Mouse (Mus musculus): ENCODE measurements at regions not wholly inside any gene's neighbourhood (a gene's known extent, or its start where the extent isn't known, plus 50 kb on each side); places are given as distances from the start of the nearest gene placed in this dataset.

- no peak for TF ChIP-seq CTCF (IDR thresholded peaks at IDR 0.05; ENCODE audit: borderline replicate concordance, insufficient read depth, low read length)
- no peak for TF ChIP-seq POLR2A (IDR thresholded peaks at IDR 0.05; ENCODE audit: low read depth, low read length)
Measured at GRCm38 (mm10) chr2:72749495-72749894, 230.8 kb downstream of the Sp3 start.

All from embryonic fibroblast, embryonic 13.5 days (primary cell).